Mouse (Mus musculus) neural tube, embryonic 11.5 days (tissue): Measurements from ENCODE around the gene Hic1. TPM values are rescaled to one million over a fixed set of nuclear protein-coding genes. Genes with fewer than 3 reads are reported as not detected.

Experiments used
- ATAC-seq: fragments of 200-750 bp; cut with Nextera tagmentation; 2 replicates; pipeline ENCODE4 v1.8.0; 2017; ENCODE audit warnings: moderate number of reproducible peaks, mild to moderate bottlenecking, moderate TSS enrichment, moderate library complexity; ENCODE audit not compliant: insufficient read depth, low FRiP score, low TSS enrichment
- DNase-seq: peaks from one replicate; pipeline ENCODE4 v3.0.0-alpha.2; 2015; ENCODE audit warnings: low spot score
- H3K27ac ChIP-seq: fragments of 300-500 bp; sonication (generic); 2 replicates; pipeline ENCODE4 v1.5.1; 2014; ENCODE audit warnings: low read depth, mild to moderate bottlenecking, low read length
- H3K27me3 ChIP-seq: fragments of 300-500 bp; sonication (generic); 2 replicates; pipeline ENCODE4 v1.6.1; 2014; ENCODE audit warnings: mild to moderate bottlenecking, low read length, mixed read lengths; ENCODE audit not compliant: control insufficient read depth, insufficient read depth
- H3K36me3 ChIP-seq: fragments of 300-500 bp; sonication (generic); 2 replicates; pipeline ENCODE4 v1.6.1; 2014; ENCODE audit warnings: mild to moderate bottlenecking, low read length, moderate library complexity, mixed read lengths; ENCODE audit not compliant: control insufficient read depth, insufficient read depth
- H3K4me1 ChIP-seq: fragments of 300-500 bp; sonication (generic); 2 replicates; pipeline ENCODE4 v1.6.1; 2014; ENCODE audit warnings: low read length, mixed read lengths; ENCODE audit not compliant: control insufficient read depth, insufficient read depth
- H3K4me2 ChIP-seq: fragments of 300-500 bp; sonication (generic); 2 replicates; pipeline ENCODE4 v1.6.1; 2014; ENCODE audit warnings: low read depth, mild to moderate bottlenecking, moderate library complexity
- H3K4me3 ChIP-seq: fragments of 300-500 bp; sonication (generic); 2 replicates; pipeline ENCODE4 v1.5.1; 2014; ENCODE audit warnings: low read depth, low read length
- H3K9ac ChIP-seq: fragments of 300-500 bp; sonication (generic); 2 replicates; pipeline ENCODE4 v1.6.1; 2014; ENCODE audit warnings: mild to moderate bottlenecking, low read length
- H3K9me3 ChIP-seq: fragments of 300-500 bp; sonication (generic); 2 replicates; pipeline ENCODE4 v1.6.1; 2016; ENCODE audit warnings: low read length; ENCODE audit not compliant: control insufficient read depth
- WGBS: fragments of 180-500 bp; shearing (Covaris S2); extraction: QIAGEN DNeasy Blood & Tissue Kit; methylation state at CpG from one replicate; pipeline ENCODE4 v1.1.7; 2014; 5-methylcytosine and 5-hydroxymethylcytosine counted together
- polyA plus RNA-seq: library from polyadenylated mRNA; unstranded; fragments of >200 nt; fragmentation: Nextera tagmentation; extraction: Ambion mirVana; gene quantifications from 2 replicates; pipeline ENCODE4 v1.2.1, GENCODE M21; 2014

Hic1 gene
- polyA plus RNA-seq, 1 experiment from 2014 or later, result 4.1 TPM

- Histone ChIP-seq H3K36me3 (peaks cover 9% of the 10 kb centered on the region), H3K9me3 (no peaks in the 10 kb centered on the region), H3K27me3 (peaks cover 88% of the 10 kb centered on the region), H3K9ac (peak overlapping the region; percentile 22), H3K4me3 (peak overlapping the region; percentile 54), H3K4me2 (peak overlapping the region; percentile 71), H3K4me1 (peaks cover 34% of the 10 kb centered on the region), H3K27ac (no peak overlapping the region)
- DNase-seq (peak; percentile 48), ATAC-seq (no peak)
- WGBS, result 2% methylated on average over 60 of the region's 68 CpGs
Measured at GRCm38 (mm10) chr11:75166861-75167642, 2.3 kb downstream of the Hic1 start.

GRCm38 (mm10) chr11:75166193-75166842, 3.0 kb downstream of the Hic1 start:
- Histone ChIP-seq H3K4me2 (peak overlapping the region; percentile 71), H3K9me3 (no peaks in the 10 kb centered on the region), H3K9ac (peak overlapping the region; percentile 22), H3K27me3 (peaks cover 80% of the 10 kb centered on the region), H3K36me3 (peaks cover 9% of the 10 kb centered on the region), H3K4me3 (peak overlapping the region; percentile 54), H3K27ac (no peak overlapping the region), H3K4me1 (peaks cover 33% of the 10 kb centered on the region)
- 4% methylated on average over 55 of the region's 55 CpGs for WGBS
- no peak for DNase-seq
- no peak for ATAC-seq

- peak; percentile 62 for DNase-seq
- no peak overlapping the region for H3K27ac ChIP-seq
- no peak overlapping the region; the same call in 1 of the 2 replicates for H3K9ac ChIP-seq
- H3K4me3 ChIP-seq, result peak overlapping the region; percentile 54
- 3% methylated on average over 52 of the region's 54 CpGs for WGBS
- H3K27me3 ChIP-seq, result peaks cover 73% of the 10 kb centered on the region
- H3K4me1 ChIP-seq, result peaks cover 32% of the 10 kb centered on the region
- peaks cover 9% of the 10 kb centered on the region for H3K36me3 ChIP-seq
- H3K9me3 ChIP-seq, result no peaks in the 10 kb centered on the region
- peak overlapping the region; percentile 71 for H3K4me2 ChIP-seq
- no peak for ATAC-seq
Measured at GRCm38 (mm10) chr11:75165441-75166192, 3.7 kb downstream of the Hic1 start.

- ATAC-seq, result no peak
- Histone ChIP-seq H3K9ac (no peak overlapping the region), H3K4me2 (no peak overlapping the region), H3K4me1 (peaks cover 29% of the 10 kb centered on the region), H3K36me3 (peaks cover 9% of the 10 kb centered on the region), H3K9me3 (no peaks in the 10 kb centered on the region), H3K4me3 (no peak overlapping the region), H3K27me3 (peaks cover 65% of the 10 kb centered on the region), H3K27ac (no peak overlapping the region)
- no peak for DNase-seq
- WGBS, result 13% methylated on average over 15 of the region's 15 CpGs
Measured at GRCm38 (mm10) chr11:75164750-75165149, 4.6 kb downstream of the Hic1 start.

- Histone ChIP-seq H3K9ac (no peak overlapping the region), H3K4me1 (peaks cover 29% of the 10 kb centered on the region), H3K4me2 (no peak overlapping the region), H3K9me3 (no peaks in the 10 kb centered on the region), H3K36me3 (peaks cover 9% of the 10 kb centered on the region), H3K27ac (no peak overlapping the region), H3K4me3 (no peak overlapping the region), H3K27me3 (peaks cover 58% of the 10 kb centered on the region)
- no peak for ATAC-seq
- WGBS, result 62% methylated on average over 2 of the region's 2 CpGs
- no peak for DNase-seq
Measured at GRCm38 (mm10) chr11:75164051-75164450, 5.3 kb downstream of the Hic1 start.

GRCm38 (mm10) chr11:75163379-75163778, 5.9 kb downstream of the Hic1 start:
- Histone ChIP-seq H3K36me3 (peaks cover 9% of the 10 kb centered on the region), H3K4me3 (no peak overlapping the region), H3K9ac (no peak overlapping the region), H3K4me1 (peaks cover 25% of the 10 kb centered on the region), H3K27me3 (peaks cover 51% of the 10 kb centered on the region), H3K4me2 (no peak overlapping the region), H3K9me3 (no peaks in the 10 kb centered on the region), H3K27ac (no peak overlapping the region)
- WGBS, result 79% methylated on average over 6 of the region's 6 CpGs
- no peak for ATAC-seq
- no peak for DNase-seq

GRCm38 (mm10) chr11:75162591-75163080, 6.7 kb downstream of the Hic1 start:
- Histone ChIP-seq H3K4me2 (no peak overlapping the region), H3K4me3 (no peak overlapping the region), H3K9ac (no peak overlapping the region), H3K9me3 (no peaks in the 10 kb centered on the region), H3K27me3 (peaks cover 43% of the 10 kb centered on the region), H3K4me1 (peaks cover 19% of the 10 kb centered on the region), H3K27ac (no peak overlapping the region), H3K36me3 (peaks cover 9% of the 10 kb centered on the region)
- WGBS, result 91% methylated on average over 12 of the region's 12 CpGs
- no peak for DNase-seq
- no peak for ATAC-seq

- no peak for ATAC-seq
- peaks cover 10% of the 10 kb centered on the region for H3K4me1 ChIP-seq
- H3K4me3 ChIP-seq, result no peak overlapping the region
- WGBS, result 79% methylated on average over 4 of the region's 4 CpGs
- H3K9ac ChIP-seq, result no peak overlapping the region
- H3K9me3 ChIP-seq, result no peaks in the 10 kb centered on the region
- peaks cover 32% of the 10 kb centered on the region for H3K27me3 ChIP-seq
- no peak for DNase-seq
- peaks cover 9% of the 10 kb centered on the region for H3K36me3 ChIP-seq
- no peak overlapping the region for H3K27ac ChIP-seq
- H3K4me2 ChIP-seq, result no peak overlapping the region
Measured at GRCm38 (mm10) chr11:75161417-75162008, 7.8 kb downstream of the Hic1 start.
